Mouse (Mus musculus) cerebellum, adult 11 months (tissue): ENCODE data around the gene Epx.

Source experiments
- DNase-seq: peaks from one replicate; pipeline ENCODE4 v3.0.0; 2022

Epx gene

DNA sequence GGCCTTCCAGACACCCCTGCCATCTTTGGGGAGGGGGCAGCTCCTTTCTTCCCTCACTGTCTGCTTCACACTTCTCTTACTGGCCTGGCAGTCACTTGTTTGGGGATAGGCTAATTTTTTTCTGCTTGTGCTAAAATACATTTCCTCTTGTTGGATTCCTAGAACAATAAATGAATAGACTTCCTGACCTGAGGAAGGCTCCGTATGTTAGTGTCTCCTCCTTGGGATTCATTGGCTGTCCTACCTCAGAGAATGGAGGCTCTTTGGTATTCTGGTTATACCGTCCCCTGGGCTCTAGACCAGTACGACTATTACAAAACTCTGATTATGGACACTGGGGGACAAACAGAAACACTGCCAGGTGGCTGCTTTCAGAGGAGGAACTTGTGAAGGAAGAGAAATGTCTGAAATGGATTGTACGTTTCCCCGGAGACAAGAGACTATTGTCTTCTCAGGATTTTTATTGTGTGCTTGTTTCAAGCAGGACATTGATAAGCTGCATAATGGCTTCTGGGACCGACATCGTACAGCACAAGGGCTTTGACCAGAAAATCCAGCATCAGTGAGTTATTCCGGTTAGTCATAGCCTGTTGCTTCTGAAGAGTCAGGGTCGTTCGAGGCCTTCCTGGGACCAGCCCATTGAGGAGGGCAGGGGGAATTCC is 47.0 kb downstream of the Epx start, which contains the start of gene Lpo:
Gene Lpo (minus strand): TSS at position 51 of the 662 bp plus-strand sequence.
- DNase-seq: no peak

DNA sequence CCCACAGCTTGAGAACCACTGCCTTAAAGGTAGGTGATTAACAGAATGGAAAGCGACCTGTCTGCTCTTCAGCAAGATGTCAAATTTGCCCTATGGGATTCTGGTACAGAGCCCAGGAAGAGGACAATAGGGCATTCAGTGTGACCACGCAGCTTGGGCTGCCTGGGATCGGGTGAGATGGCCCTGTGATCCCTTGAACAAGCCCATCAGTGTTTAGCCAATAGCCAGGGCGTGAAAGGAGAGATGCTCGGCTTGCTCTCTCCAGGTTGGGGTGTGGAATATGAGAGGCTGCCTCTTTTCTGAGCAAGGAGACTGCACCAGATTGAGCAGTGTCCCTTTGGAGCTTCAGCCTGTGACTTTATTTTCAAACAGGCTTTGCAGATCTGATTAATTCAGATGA is 53.8 kb downstream of the Epx start:
- DNase-seq: no peak

DNA sequence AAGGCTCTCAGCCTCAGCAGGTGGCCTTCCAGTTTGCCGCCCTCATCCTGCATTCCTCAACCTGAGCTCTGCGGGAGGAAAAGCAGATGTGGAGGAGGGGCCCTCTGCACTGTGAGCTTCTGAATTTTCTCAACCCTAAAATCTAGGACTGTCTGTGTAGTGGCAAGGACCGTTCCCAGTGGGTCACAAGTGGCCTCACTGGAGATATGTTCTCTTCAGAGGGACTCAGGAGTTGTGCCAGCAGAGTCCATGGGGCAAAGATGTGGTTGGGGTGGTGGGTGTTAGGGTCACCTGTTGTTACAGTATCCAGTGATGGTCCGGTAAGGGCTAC is 57.9 kb downstream of the Epx start:
- no peak for DNase-seq

DNA sequence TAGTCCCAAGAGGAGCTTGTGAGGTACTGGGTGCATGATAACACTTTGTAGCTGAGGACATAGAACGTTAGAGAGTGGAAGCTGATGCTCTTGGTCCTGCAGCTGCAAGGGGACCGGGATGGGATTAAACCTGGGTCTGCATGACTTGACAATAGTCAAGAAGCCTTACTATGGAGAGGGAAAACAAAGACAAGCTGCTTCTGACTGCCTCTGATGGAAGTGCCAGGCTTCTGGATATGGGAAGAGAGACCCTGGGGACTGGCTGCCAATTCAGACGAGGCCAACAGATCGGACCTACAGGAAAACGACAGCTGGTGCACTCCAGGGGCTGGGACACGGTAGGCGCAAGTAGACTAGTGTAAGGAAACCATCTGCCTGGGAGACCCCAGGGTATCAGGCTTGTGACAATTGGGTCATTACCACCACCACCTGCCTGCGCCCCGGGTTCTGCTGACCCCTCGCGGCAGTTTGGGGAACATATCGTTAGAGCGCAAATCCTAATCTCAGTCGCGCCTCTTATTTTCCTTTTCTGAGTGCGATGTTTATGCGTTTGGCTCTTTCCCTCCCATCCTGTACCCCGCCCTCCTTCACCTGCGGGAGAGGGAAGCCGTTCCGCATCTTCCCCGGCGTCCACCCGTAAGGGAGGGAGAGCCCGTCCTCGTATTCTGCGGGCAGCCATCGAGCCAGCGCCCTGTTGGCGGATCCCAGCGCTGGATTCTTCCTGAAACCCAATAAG is 58.5 kb downstream of the Epx start:
- DNase-seq: peak; percentile 75

DNA sequence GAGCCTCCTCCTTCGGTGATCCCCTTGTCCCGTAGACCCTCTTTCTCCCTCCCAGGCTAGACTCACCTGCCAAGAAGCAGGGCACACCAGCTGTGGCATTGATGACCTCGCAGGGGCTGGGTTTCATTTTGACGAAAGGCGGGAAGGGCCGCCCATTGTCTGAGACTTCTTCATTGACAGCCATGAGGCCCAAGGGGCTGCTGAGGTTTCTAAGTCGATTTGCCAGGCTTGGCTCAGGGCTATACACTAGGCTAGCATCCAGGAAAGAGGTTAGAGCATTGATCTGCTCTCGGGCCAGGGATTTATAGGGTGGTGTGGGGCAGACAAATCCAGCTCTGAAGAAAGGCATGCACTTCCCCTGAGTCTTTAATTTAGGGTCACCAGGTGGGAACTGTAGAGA is 60.5 kb downstream of the Epx start:
- no peak for DNase-seq
